Mouse (Mus musculus): ENCODE measurements at regions not wholly inside any gene's neighbourhood (a gene's known extent, or its start where the extent isn't known, plus 50 kb on each side); places are given as distances from the start of the nearest gene placed in this dataset.

GRCm38 (mm10) chr6:117405589-117406311 is 237.4 kb downstream of the Cxcl12 start:
- Histone ChIP-seq H3K4me1 (ENCODE audit: control insufficient read depth in 1 of 2, insufficient read depth in 2 of 2) (no peaks in the 10 kb centered on the region), H3K27me3 (replicated peaks) (peaks cover 70% of the 10 kb centered on the region), H3K4me2 (ENCODE audit: insufficient read depth, low read depth, poor library complexity, severe bottlenecking) (no peak overlapping the region), H3K79me2 (replicated peaks; ENCODE audit: control insufficient read depth, extremely low read depth, insufficient read depth, poor library complexity, severe bottlenecking) (no peaks in the 10 kb centered on the region), H3K9me3 (replicated peaks; ENCODE audit: low read length) (no peaks in the 10 kb centered on the region), H3K4me3 (replicated peaks in 1 of 3; ENCODE audit: low read depth in 2 of 3, low read length in 2 of 3, poor library complexity in 1 of 3) (no peak overlapping the region), H3K9ac (ENCODE audit: insufficient read depth, low read depth) (no peak overlapping the region), H3K36me3 (replicated peaks in 1 of 2; ENCODE audit: control insufficient read depth in 1 of 2, insufficient read depth in 1 of 2, low read length in 1 of 2) (no peaks in the 10 kb centered on the region), H3K27ac (ENCODE audit: insufficient read depth, low read depth) (no peak overlapping the region)
- TF ChIP-seq ZNF384 (IDR thresholded peaks at IDR 0.05; ENCODE audit: low read depth, low read length) (no peak), KAT2A (IDR thresholded peaks at IDR 0.05; ENCODE audit: insufficient replicate concordance, low read length) (no peak), CHD2 (IDR thresholded peaks at IDR 0.05; ENCODE audit: low read length) (no peak), NELFE (IDR thresholded peaks at IDR 0.05; ENCODE audit: low read depth, low read length) (no peak), ZKSCAN1 (IDR thresholded peaks at IDR 0.05; ENCODE audit: borderline replicate concordance, low read depth, low read length) (no peak), MAX (IDR thresholded peaks at IDR 0.05; ENCODE audit: low read length) (no peak), USF2 (conservative IDR thresholded peaks at IDR 0.05; ENCODE audit: low read depth, low read length) (no peak), TCF12 (IDR thresholded peaks at IDR 0.05; ENCODE audit: low read depth, low read length) (no peak), RCOR1 (conservative IDR thresholded peaks at IDR 0.05; ENCODE audit: low read depth, low read length) (no peak), IRF4 (IDR thresholded peaks at IDR 0.05; ENCODE audit: low read depth, low read length) (no peak)
- DNase-seq (ENCODE audit: extremely low read depth), result no peak
- in situ Hi-C loops (cut with MboI; ENCODE audit: low pct_ligation_motif_present, low pct_unique_long_range_greater_than_20kb, low sequenced_read_pairs) (no loop called here), dilution Hi-C loops (cut with MboI; ENCODE audit: extremely low pct_ligation_motif_present, extremely low pct_unique_long_range_greater_than_20kb, low sequenced_read_pairs) (no loop called here)

- Histone ChIP-seq H3K27ac (ENCODE audit: insufficient read depth, low read depth) (no peak overlapping the region), H3K4me1 (ENCODE audit: control insufficient read depth in 1 of 2, insufficient read depth in 2 of 2) (no peaks in the 10 kb centered on the region), H3K4me2 (ENCODE audit: insufficient read depth, low read depth, poor library complexity, severe bottlenecking) (no peak overlapping the region), H3K36me3 (replicated peaks in 1 of 2; ENCODE audit: control insufficient read depth in 1 of 2, insufficient read depth in 1 of 2, low read length in 1 of 2) (no peaks in the 10 kb centered on the region), H3K27me3 (replicated peaks) (peaks cover 71% of the 10 kb centered on the region), H3K4me3 (replicated peaks in 1 of 3; ENCODE audit: low read depth in 2 of 3, low read length in 2 of 3, poor library complexity in 1 of 3) (no peak overlapping the region), H3K79me2 (replicated peaks; ENCODE audit: control insufficient read depth, extremely low read depth, insufficient read depth, poor library complexity, severe bottlenecking) (no peaks in the 10 kb centered on the region), H3K9me3 (replicated peaks; ENCODE audit: low read length) (no peaks in the 10 kb centered on the region), H3K9ac (ENCODE audit: insufficient read depth, low read depth) (no peak overlapping the region)
- dilution Hi-C loops (cut with MboI; ENCODE audit: extremely low pct_ligation_motif_present, extremely low pct_unique_long_range_greater_than_20kb, low sequenced_read_pairs), result no loop called here
- in situ Hi-C loops (cut with MboI; ENCODE audit: low pct_ligation_motif_present, low pct_unique_long_range_greater_than_20kb, low sequenced_read_pairs), result no loop called here
- no peak for TF ChIP-seq RAD21 (IDR thresholded peaks at IDR 0.05; ENCODE audit: low read depth, low read length)
- no peak for TF ChIP-seq USF1 (IDR thresholded peaks at IDR 0.05; ENCODE audit: low read depth, low read length)
- TF ChIP-seq USF2 (conservative IDR thresholded peaks at IDR 0.05; ENCODE audit: low read depth, low read length), result no peak
- no peak for DNase-seq (ENCODE audit: extremely low read depth)
These were observed 237.9 kb downstream of the Cxcl12 start for GRCm38 (mm10) chr6:117406312-117406595.

- Histone ChIP-seq H3K4me1 (ENCODE audit: control insufficient read depth in 1 of 2, insufficient read depth in 2 of 2) (no peaks in the 10 kb centered on the region), H3K9ac (ENCODE audit: insufficient read depth, low read depth) (no peak overlapping the region), H3K27me3 (replicated peaks) (peaks cover 67% of the 10 kb centered on the region), H3K79me2 (replicated peaks; ENCODE audit: control insufficient read depth, extremely low read depth, insufficient read depth, poor library complexity, severe bottlenecking) (no peaks in the 10 kb centered on the region), H3K27ac (ENCODE audit: insufficient read depth, low read depth) (no peak overlapping the region), H3K4me2 (ENCODE audit: insufficient read depth, low read depth, poor library complexity, severe bottlenecking) (no peak overlapping the region), H3K9me3 (replicated peaks; ENCODE audit: low read length) (no peaks in the 10 kb centered on the region), H3K36me3 (replicated peaks in 1 of 2; ENCODE audit: control insufficient read depth in 1 of 2, insufficient read depth in 1 of 2, low read length in 1 of 2) (no peaks in the 10 kb centered on the region), H3K4me3 (replicated peaks in 1 of 3; ENCODE audit: low read depth in 2 of 3, low read length in 2 of 3, poor library complexity in 1 of 3) (no peak overlapping the region)
- in situ Hi-C loops (cut with MboI; ENCODE audit: low pct_ligation_motif_present, low pct_unique_long_range_greater_than_20kb, low sequenced_read_pairs) (no loop called here), dilution Hi-C loops (cut with MboI; ENCODE audit: extremely low pct_ligation_motif_present, extremely low pct_unique_long_range_greater_than_20kb, low sequenced_read_pairs) (no loop called here)
- no peak for DNase-seq (ENCODE audit: extremely low read depth)
- TF ChIP-seq MYC (IDR thresholded peaks at IDR 0.05; ENCODE audit: low read depth, low read length) (no peak), CHD1 (IDR thresholded peaks at IDR 0.05; ENCODE audit: low read depth, low read length) (no peak), MAX (IDR thresholded peaks at IDR 0.05; ENCODE audit: low read length) (no peak), POLR2AphosphoS2 (IDR thresholded peaks at IDR 0.05; ENCODE audit: low read depth, low read length) (no peak), SMC3 (IDR thresholded peaks at IDR 0.05; ENCODE audit: low read depth, low read length) (no peak), BHLHE40 (IDR thresholded peaks at IDR 0.05; ENCODE audit: low read depth, low read length) (no peak), TCF12 (IDR thresholded peaks at IDR 0.05; ENCODE audit: low read depth, low read length) (no peak), PAX5 (IDR thresholded peaks at IDR 0.05; ENCODE audit: low read length) (no peak), GABPA (IDR thresholded peaks at IDR 0.05; ENCODE audit: insufficient replicate concordance, low read depth, low read length) (no peak), MAZ (IDR thresholded peaks at IDR 0.05; ENCODE audit: low read depth, low read length) (no peak), EP300 (IDR thresholded peaks at IDR 0.05; ENCODE audit: low read length) (no peak), CHD2 (IDR thresholded peaks at IDR 0.05; ENCODE audit: low read length) (no peak), IRF4 (IDR thresholded peaks at IDR 0.05; ENCODE audit: low read depth, low read length) (no peak)
These were observed 238.4 kb downstream of the Cxcl12 start for GRCm38 (mm10) chr6:117406757-117407156.
